Mouse (Mus musculus): ENCODE measurements around the gene Tax1bp3. TPM values are rescaled to one million over a fixed set of nuclear protein-coding genes. Genes with fewer than 3 reads are reported as not detected.

Tax1bp3 gene
- polyA plus RNA-seq, 1 experiment from 2014 or later, result 276 TPM

Other genes starting within 250 kb of the Tax1bp3 start
- gene Atp2a3, start 215.9 kb upstream of the Tax1bp3 start, polyA plus RNA-seq (2015; fragmentation: Nextera tagmentation; extraction: Ambion mirVana), result 13.9 and 16.2 TPM in 2 replicates
- gene P2rx1, start 178.0 kb upstream of the Tax1bp3 start, polyA plus RNA-seq (2015; fragmentation: Nextera tagmentation; extraction: Ambion mirVana), result 1.6 and 2.2 TPM in 2 replicates
- gene Camkk1, start 158.1 kb upstream of the Tax1bp3 start, polyA plus RNA-seq (2015; fragmentation: Nextera tagmentation; extraction: Ambion mirVana), result 7.7 and 7.8 TPM in 2 replicates
- 11.0 and 12.5 TPM in 2 replicates for gene Ncbp3, start 129.3 kb upstream of the Tax1bp3 start, polyA plus RNA-seq (2015; fragmentation: Nextera tagmentation; extraction: Ambion mirVana)
- 0.44 and 1.2 TPM in 2 replicates for gene Itgae, start 86.5 kb upstream of the Tax1bp3 start, polyA plus RNA-seq (2015; fragmentation: Nextera tagmentation; extraction: Ambion mirVana)
- gene Haspin, start 38.8 kb upstream of the Tax1bp3 start, polyA plus RNA-seq (2015; fragmentation: Nextera tagmentation; extraction: Ambion mirVana), result 20.7 and 21.0 TPM in 2 replicates
- 0.21 and 0.25 TPM in 2 replicates for gene P2rx5, start 16.7 kb upstream of the Tax1bp3 start, polyA plus RNA-seq (2015; fragmentation: Nextera tagmentation; extraction: Ambion mirVana)
- 119 and 126 TPM in 2 replicates for gene Emc6, start within 50 bp of the Tax1bp3 start, polyA plus RNA-seq (2015; fragmentation: Nextera tagmentation; extraction: Ambion mirVana)
- 12.8 and 13.5 TPM in 2 replicates for gene Ctns, start 22.0 kb downstream of the Tax1bp3 start, polyA plus RNA-seq (2015; fragmentation: Nextera tagmentation; extraction: Ambion mirVana)
- gene Shpk, start 22.4 kb downstream of the Tax1bp3 start, polyA plus RNA-seq (2015; fragmentation: Nextera tagmentation; extraction: Ambion mirVana), result 1.6 TPM in 2 replicates
- gene Trpv1, start 57.2 kb downstream of the Tax1bp3 start, polyA plus RNA-seq (2015; fragmentation: Nextera tagmentation; extraction: Ambion mirVana), result 0.09 TPM in 1 of 2 replicates, not detected in the other
- gene Trpv3, start 90.3 kb downstream of the Tax1bp3 start, polyA plus RNA-seq (2015; fragmentation: Nextera tagmentation; extraction: Ambion mirVana), result 0.03 and 0.10 TPM in 2 replicates
- 1.3 and 1.4 TPM in 2 replicates for gene Aspa, start 152.5 kb downstream of the Tax1bp3 start, polyA plus RNA-seq (2015; fragmentation: Nextera tagmentation; extraction: Ambion mirVana)
- 0.05 TPM in 1 of 2 replicates, not detected in the other for gene Gm49340, start 152.7 kb downstream of the Tax1bp3 start, polyA plus RNA-seq (2015; fragmentation: Nextera tagmentation; extraction: Ambion mirVana)
- gene Spata22, start 152.7 kb downstream of the Tax1bp3 start, polyA plus RNA-seq (2015; fragmentation: Nextera tagmentation; extraction: Ambion mirVana), result not detected in 2 replicates
- gene Olfr20, start 173.7 kb downstream of the Tax1bp3 start, polyA plus RNA-seq (2015; fragmentation: Nextera tagmentation; extraction: Ambion mirVana), result not detected in 2 replicates
- gene Olfr376, start 194.2 kb downstream of the Tax1bp3 start, polyA plus RNA-seq (2015; fragmentation: Nextera tagmentation; extraction: Ambion mirVana), result not detected in 2 replicates
- gene Olfr1, start 222.5 kb downstream of the Tax1bp3 start, polyA plus RNA-seq (2015; fragmentation: Nextera tagmentation; extraction: Ambion mirVana), result not detected in 2 replicates

Measured in lung, embryonic 15.5 days (tissue).